Mouse (Mus musculus) small intestine, adult 2 months (tissue): Measurements from ENCODE around the gene Atf5.

Source experiments
- CTCF ChIP-seq: fragments of 200-500 bp; IDR thresholded peaks from 2 replicates; pipeline ENCODE4 v1.5.1; 2012; ENCODE audit warnings: low read depth, mild to moderate bottlenecking, control low read depth, inconsistent platforms, low read length, moderate library complexity, mixed read lengths; ENCODE audit not compliant: insufficient replicate concordance, insufficient read length; ENCODE audit errors: extremely low read depth
- POLR2A ChIP-seq: fragments of 200-500 bp; IDR thresholded peaks from 2 replicates; pipeline ENCODE4 v1.6.1; 2012; ENCODE audit warnings: low read depth, mild to moderate bottlenecking, control low read depth, inconsistent platforms, low read length, moderate library complexity

DNA sequence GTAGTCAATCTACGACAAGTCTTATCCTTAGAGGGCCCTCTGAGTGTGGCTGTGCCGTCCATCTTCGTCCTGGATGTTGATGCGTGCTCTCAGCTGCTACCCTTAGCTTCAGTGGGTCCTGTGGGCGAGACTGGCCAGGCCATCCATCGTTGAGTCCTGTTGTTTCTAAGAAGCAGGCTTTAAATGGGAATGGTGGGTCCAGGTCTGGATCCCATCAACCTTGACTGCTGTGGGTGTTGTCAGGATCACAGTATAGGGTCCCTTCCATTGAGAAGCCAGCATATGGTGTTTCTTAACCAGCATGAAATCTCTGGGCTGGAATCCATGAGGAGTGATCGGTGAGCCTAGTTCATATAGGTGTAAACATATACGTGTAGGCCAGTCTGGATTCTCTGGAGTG lies 36.4 kb downstream of the Atf5 start:
- TF ChIP-seq POLR2A (no peak), CTCF (no peak)
